Mouse (Mus musculus) c-Kit-positive CD71-positive TER-119-positive erythroid progenitor cells, embryonic 14.5 days (primary cell): ENCODE data around the gene Cd80.

Experiments used
- DNase-seq: peaks from one replicate; pipeline ENCODE4 v3.0.0-alpha.2; 2013; ENCODE audit warnings: low spot score

The Cd80 gene

GRCm38 (mm10) chr16:38448458-38448857, 6.9 kb upstream of the Cd80 start:
- DNase-seq = no peak

DNA sequence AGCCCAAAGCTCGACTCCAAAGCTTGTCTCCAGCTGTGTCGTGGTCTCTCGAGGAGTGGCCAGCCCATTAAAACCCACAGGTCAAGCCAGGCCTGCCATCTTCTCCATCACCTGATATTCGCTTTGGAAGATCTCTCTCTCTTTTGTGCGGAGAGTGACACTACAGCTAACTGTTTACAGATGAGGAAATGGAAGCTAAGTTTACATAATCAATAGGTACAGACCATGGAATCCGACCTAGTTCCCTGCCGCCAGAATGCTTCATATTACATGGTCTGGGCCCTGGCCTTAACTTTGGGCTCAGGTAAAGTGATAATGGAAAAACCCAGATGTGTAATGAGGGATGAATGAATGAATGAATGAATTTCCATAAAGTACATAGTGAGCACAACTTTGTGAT, 4.7 kb upstream of the Cd80 start:
- DNase-seq = no peak

- DNase-seq = no peak
These were observed 3.7 kb upstream of the Cd80 start for GRCm38 (mm10) chr16:38451421-38452205.

DNA sequence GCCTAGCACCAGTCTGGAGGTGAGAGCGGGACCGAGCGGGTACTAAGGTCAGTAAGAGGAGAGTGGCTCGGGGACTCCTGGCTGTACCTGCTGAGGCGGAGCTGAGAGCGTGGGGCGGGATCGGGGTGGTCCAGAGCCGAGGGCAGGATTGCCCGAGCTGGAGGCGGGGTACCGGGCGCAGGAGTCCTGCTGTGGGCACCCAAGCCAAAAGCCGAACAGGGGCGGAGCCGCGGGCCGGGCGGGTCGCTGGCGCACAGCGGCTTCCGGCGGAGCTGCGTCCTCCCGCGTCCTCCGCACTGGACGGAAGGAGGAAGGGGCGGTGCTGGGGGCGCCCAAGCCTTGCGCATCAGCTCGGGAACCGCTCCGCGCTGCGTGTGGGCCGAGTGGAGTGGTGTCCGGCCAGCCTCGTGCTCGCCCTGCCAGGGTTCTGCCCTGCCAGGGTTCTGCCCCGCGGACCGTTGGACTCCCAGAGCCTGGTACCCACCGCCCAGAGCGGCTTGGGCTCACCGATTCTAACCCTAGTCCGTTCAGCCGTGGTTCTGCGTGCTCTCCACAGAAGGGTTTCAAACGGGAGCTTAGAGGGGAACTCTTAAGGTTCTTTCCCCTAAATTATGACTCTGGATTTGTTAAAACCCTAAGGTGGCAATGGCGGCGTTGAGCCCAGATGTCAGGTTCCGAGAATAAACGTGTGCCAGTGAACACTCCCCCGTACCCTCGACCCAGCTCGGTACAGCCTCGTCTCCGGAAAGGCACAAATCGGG, 2.7 kb upstream of the Cd80 start, which contains the start of gene Adprh:
Adprh (minus strand) TSS at position 262 of the 761 bp plus-strand sequence.
- DNase-seq = peak; percentile 78

DNA sequence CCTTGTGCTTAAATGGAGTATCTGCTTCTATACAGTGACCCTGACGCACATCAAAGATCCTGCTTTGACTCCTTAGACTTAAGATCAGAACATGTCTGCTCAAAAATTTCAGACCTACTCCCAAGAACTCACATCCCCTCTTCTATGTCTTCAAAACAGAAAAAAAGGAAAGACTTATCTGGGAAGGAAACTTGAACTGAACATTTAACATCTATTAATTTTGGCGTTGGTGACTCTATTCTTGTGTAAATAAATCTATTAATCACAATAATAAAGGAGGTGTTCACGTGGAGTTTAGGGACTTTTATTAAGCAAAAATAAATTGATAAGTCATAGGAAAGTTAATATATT, 2.2 kb upstream of the Cd80 start:
- no peak for DNase-seq

DNA sequence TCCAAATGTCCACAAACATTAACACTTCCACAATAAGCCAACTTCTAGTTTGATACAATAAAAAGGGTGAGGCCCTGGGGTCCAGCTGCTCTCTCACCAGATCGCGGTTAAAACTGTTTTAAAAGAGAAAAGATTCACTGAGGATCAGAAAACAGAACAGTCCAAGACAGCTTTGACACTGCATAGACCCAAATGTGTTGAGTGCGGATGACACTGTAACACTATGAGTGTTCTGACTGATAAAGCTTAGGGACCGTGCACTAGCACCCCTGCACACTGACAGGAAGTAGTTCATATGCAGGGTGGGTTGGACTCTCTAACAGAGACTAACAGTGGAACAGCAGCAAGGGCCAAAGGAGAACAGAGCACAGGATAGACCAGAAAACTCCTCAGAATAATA, 1.4 kb upstream of the Cd80 start:
- DNase-seq = no peak

DNA sequence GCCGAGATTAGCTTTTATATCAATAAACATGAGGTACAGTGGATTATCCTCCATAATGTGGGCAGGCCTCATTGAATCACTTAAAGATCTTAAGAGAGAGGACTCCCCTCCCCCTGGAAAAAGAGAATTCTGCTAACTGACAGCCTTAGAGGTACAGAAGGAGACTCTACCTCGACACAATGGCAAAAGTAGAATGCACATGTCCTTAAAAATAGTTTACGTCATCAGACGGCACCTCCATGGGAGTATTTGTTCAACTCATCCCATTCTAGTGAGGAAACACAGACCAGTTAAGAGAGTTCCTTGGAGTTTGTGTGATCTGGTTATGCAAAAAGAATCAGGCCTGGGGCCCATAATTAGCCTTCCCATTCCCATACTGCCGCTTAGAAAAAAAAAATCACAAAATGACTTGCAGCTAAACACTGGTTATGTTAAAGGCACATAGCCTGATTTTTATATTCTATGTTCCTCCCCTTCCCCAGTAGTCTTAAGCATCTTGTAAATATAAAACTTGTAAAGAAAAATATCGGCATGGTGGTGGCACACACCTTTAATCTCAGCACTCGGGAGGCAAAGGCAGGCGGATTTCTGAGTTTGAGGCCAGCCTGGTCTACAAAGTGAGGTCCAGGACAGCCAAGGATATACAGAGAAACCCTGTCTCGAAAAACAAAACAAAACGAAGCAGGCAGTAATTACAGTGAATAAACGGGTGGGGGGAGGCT, 667 bp upstream of the Cd80 start:
- DNase-seq = no peak

GRCm38 (mm10) chr16:38456812-38457567, 1.6 kb downstream of the Cd80 start:
- DNase-seq = no peak

DNA sequence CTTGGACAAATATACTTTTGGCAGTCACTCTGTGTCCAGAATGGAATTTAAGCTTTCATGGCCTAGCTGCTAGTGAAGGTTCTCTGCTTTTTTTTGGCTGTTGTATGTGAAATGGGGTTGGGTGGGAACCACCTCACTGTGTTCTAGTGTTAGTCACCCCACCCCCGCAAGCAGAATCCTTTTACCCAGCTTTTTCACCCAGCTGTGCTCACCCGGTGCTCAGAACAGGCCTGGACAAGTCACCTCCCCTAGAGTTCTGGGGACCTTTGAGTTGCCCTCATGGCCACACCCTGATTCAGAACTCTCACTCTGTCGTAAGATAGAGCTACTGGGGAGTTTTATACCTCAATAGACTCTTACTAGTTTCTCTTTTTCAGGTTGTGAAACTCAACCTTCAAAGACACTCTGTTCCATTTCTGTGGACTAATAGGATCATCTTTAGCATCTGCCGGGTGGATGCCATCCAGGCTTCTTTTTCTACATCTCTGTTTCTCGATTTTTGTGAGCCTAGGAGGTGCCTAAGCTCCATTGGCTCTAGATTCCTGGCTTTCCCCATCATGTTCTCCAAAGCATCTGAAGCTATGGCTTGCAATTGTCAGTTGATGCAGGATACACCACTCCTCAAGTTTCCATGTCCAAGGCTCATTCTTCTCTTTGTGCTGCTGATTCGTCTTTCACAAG, 3.4 kb downstream of the Cd80 start:
- peak; percentile 41 for DNase-seq

DNA sequence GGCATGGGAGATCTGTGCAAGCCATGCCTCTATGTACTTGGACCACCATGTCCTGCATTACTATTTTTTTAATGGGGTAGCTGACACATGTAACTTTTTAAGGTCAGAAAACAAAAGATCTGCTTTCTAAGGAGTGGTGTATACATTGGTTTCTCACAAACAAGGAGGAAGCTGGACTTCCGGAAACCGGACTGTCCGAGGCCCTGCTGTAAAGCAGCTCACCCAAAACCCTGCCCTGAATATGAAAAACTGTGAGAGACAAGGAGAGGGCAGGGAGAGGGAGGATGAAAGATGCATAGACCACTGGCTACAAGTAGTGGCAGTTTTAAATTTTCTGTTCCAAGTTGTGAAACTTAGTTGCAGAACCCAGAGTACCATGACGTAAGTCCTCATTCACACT, 4.6 kb downstream of the Cd80 start:
- no peak for DNase-seq

GRCm38 (mm10) chr16:38461749-38462148, 6.4 kb downstream of the Cd80 start:
- no peak for DNase-seq

GRCm38 (mm10) chr16:38462161-38462560, 6.8 kb downstream of the Cd80 start:
- no peak for DNase-seq

DNA sequence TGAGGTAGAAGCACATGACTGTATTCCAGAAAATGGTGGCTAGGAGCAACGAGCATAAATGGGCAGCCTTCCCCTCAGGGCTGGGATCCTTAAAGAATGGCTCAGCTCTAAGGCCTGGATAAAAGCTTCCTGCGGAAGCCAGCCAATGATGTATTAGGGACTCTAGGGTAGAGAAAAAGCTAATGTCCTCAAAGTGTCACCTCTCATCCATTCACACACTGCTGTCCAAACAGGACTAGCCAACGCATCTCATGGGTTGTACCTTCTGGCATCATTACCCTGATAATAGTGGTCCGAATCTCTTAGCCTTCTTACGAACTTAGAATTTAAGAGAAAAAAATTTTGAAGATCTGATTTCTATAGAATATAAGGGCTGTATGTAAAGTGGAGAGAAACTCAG, 7.9 kb downstream of the Cd80 start:
- DNase-seq = no peak

DNA sequence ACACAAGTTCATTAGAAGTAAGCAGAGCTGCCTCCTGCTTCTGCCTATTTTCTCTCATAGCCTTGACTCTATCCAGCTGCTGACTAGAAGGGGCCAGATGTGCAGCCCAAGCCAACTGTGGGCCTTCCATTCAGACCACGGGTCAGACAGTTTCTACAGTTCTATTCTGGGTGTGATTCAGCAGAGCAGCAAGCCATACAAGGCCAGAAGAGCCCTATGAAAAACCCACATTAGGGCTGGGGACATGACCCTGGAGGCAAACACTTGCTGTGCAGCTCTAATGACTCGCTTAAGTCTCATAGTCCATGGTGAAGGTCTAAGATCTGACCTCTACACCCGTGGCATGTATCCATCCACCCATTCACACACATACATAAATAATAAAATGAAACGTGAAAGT, 10.7 kb downstream of the Cd80 start:
- DNase-seq = no peak

DNA sequence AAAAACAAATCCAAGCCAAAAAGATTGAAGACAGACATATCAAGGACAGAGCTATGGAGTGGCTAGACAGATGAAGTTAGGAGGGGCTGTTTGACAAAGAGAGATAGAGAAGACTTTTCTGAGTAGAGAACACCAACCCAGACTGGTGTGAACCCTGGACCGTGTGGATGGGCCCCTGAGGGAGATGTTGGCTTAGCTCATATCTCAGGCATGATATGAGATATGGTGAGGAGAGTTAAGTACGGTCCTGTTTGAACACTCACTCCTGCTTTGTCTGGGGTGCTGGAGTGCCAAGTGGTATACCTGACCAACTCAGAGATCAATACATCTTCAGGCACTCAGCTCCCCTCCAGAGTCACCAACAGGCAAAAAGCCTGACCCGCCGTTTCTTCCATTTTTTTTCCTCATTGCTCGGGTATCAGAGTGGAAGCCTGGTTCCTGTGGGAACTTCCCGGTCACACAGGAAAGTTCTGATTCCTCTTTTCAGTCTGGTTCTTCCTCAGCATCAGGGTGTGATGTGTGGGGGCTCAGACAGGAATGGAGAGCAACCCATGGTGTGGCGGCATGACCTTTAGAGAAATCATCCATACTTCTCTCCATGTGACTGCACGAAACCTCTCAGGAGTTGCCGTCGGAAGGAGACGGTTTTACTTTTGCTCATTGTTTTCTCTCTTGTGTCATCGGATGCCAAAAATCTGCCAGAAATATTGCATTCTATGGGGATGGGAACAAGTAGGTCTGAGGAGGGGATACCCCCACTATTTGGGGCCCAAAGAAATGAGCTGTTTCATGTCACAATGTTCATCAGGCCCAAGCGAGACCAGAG, 11.9 kb downstream of the Cd80 start:
- no peak for DNase-seq

DNA sequence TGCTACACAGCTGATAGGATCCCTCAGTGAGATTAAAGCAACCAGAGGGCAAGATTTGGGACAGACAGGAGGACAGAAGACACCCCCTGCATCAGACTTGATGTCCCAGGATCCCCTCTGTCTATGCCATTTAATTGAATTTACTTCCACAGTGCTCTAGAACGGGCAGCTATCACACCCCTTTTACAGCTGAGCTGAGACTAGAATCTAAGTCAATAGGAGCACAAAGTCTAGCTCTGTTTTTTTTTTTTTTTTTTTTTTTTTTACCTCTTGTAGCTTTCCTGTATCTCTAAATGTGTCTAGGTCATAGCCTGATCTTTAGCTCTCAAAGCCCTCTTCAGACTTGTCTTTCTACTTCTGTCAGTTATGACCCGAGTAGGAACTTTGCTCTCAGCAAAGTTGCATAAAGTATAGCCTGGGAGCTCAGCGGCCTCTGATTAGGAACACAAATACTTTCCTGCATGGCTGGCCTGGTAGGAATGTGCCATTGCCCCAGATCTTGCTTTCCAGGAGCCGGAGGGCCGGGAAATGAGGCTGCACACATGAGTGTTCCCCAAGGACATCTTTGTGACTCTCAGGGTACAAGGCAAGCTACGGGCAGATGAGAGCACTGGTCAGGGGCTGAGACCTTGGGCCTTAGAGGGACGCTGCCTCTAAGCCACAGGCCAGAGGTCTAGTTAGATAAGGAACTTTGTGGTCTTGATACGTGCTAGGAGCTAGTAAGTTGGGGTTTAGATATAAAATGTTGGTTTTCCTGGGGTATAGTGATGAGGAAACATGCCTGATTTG, 12.8 kb downstream of the Cd80 start:
- DNase-seq = no peak

GRCm38 (mm10) chr16:38468706-38469018, 13.3 kb downstream of the Cd80 start:
- DNase-seq = no peak

- DNase-seq = no peak
These were observed 14.1 kb downstream of the Cd80 start for GRCm38 (mm10) chr16:38469437-38469836.

GRCm38 (mm10) chr16:38471697-38472506, 16.5 kb downstream of the Cd80 start:
- DNase-seq = no peak
